Mouse (Mus musculus): ENCODE data around the gene Ccdc185. TPM values are rescaled to one million over a fixed set of nuclear protein-coding genes. Genes with fewer than 3 reads are reported as not detected.
A peak's percentile ranks its signal among the peaks of the same experiment; 100 is the strongest.

Ccdc185 gene
- polyA plus RNA-seq, 1 experiment: not detected

DNA sequence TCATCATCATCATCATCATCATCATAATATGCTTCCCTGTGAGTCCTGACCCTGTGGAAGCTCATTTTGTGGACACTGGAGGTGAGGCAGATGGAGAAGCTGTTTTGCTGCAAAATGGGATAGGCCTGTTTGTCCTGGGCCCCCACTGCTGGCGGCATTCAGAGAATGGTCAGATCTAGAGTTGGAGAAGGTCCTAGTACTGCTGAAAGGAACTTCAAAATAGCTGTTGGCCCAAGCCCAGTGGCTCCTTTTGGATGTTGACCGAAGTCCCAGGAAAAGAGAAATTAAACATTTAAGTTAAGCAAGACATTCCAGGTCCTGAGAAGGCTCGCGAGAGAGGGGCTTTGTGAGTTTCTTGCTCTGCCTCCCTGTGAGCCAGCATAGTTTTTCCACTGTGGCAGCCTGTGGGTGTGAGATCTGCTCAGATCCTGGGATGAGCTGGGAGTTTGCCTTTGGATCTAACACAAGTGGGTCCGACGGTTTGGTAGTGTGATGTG, 30.1 kb upstream of the Ccdc185 start:
- TF ChIP-seq CTCF (IDR thresholded peaks at IDR 0.05; ENCODE audit: low read depth, low read length) (no peak), POLR2A (IDR thresholded peaks at IDR 0.05; ENCODE audit: borderline replicate concordance, low read depth, low read length) (no peak)
- Histone ChIP-seq H3K4me3 (ENCODE audit: insufficient read depth, low read length) (no peak overlapping the region), H3K4me1 (ENCODE audit: control insufficient read depth, insufficient read depth, low read length) (no peaks in the 10 kb centered on the region), H3K27ac (ENCODE audit: insufficient read depth, low read depth, low read length) (no peak overlapping the region)

DNA sequence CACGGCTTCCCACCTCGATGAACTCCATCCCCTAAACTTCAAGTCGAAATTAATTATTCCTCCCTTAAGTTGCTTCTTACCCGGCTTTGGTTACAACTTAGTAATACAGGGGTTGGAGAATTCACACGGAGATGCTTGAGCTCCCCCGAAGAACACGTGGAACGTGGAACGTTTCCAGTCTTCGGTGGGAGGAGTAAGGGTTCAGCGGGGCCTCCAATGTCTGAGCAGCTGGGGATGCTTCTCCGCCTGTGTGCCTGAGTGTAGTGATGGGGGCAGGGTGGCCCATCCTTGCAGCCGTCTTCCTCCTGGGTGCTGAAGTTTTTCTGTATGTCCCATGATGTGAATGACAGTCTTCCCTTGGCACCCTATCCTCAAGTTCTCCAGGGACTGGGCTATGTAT, 29.2 kb upstream of the Ccdc185 start:
- Histone ChIP-seq H3K4me3 (ENCODE audit: insufficient read depth, low read length) (no peak overlapping the region), H3K4me1 (ENCODE audit: control insufficient read depth, insufficient read depth, low read length) (no peaks in the 10 kb centered on the region), H3K27ac (ENCODE audit: insufficient read depth, low read depth, low read length) (no peak overlapping the region)
- no peak for TF ChIP-seq POLR2A (IDR thresholded peaks at IDR 0.05; ENCODE audit: borderline replicate concordance, low read depth, low read length)
- no peak for TF ChIP-seq CTCF (IDR thresholded peaks at IDR 0.05; ENCODE audit: low read depth, low read length)

DNA sequence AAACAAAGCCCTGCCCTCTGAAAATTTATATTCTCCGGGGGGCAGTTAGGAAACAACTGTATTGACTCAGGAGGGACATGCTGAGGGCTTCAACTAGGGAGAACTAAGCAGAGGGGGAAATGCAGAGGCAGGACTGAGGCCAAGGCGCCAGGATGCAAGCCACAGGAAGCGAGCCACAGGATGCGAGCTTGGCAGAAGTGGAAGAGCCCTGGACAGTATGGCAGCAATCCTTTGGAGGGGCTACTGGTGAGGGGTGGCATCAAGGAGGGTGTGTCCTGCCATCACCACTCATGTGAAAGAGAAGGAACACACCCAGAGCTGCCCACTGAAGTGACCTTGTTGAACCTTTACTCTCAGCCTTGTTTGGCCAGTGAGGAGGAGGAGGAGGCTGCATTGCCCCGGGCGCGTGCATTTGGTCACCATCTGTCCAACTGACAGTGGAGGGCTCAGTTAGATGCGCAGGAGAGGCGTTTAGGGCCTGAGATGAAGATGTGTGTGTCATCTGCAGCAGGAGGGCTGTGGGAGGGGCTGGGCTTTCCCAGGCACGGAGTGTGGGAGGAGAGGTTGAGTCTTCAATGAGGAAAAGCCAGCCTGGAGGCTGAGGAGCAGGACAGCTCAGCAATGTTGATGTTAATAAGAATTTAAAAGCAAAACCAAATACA, 27.9 kb upstream of the Ccdc185 start:
- Histone ChIP-seq H3K27ac (ENCODE audit: insufficient read depth, low read depth, low read length) (no peak overlapping the region), H3K4me3 (ENCODE audit: insufficient read depth, low read length) (no peak overlapping the region), H3K4me1 (ENCODE audit: control insufficient read depth, insufficient read depth, low read length) (no peaks in the 10 kb centered on the region)
- TF ChIP-seq CTCF (IDR thresholded peaks at IDR 0.05; ENCODE audit: low read depth, low read length) (no peak), POLR2A (IDR thresholded peaks at IDR 0.05; ENCODE audit: borderline replicate concordance, low read depth, low read length) (no peak)

DNA sequence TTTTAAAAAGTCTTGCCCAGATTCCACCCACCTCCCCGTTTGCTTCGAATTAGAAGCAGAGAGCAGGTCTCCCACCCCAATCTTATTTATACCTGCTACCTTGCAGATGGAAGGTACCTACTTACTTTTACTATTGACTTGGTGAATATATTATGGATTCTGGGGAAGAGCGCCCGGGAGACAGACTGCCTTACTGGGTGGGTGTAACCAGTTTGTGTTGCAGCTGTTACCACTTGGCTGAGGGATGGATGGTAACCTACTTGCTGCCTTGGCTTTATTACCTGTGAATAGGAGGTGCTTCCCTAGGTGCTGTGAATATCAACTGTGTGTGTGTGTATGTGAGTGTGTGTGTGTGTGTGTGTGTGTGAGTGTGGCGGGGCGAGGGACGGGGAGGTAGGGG, 26.6 kb upstream of the Ccdc185 start:
- no peak for TF ChIP-seq POLR2A (IDR thresholded peaks at IDR 0.05; ENCODE audit: borderline replicate concordance, low read depth, low read length)
- no peak for TF ChIP-seq CTCF (IDR thresholded peaks at IDR 0.05; ENCODE audit: low read depth, low read length)
- Histone ChIP-seq H3K27ac (ENCODE audit: insufficient read depth, low read depth, low read length) (no peak overlapping the region), H3K4me1 (ENCODE audit: control insufficient read depth, insufficient read depth, low read length) (no peaks in the 10 kb centered on the region), H3K4me3 (ENCODE audit: insufficient read depth, low read length) (no peak overlapping the region)

DNA sequence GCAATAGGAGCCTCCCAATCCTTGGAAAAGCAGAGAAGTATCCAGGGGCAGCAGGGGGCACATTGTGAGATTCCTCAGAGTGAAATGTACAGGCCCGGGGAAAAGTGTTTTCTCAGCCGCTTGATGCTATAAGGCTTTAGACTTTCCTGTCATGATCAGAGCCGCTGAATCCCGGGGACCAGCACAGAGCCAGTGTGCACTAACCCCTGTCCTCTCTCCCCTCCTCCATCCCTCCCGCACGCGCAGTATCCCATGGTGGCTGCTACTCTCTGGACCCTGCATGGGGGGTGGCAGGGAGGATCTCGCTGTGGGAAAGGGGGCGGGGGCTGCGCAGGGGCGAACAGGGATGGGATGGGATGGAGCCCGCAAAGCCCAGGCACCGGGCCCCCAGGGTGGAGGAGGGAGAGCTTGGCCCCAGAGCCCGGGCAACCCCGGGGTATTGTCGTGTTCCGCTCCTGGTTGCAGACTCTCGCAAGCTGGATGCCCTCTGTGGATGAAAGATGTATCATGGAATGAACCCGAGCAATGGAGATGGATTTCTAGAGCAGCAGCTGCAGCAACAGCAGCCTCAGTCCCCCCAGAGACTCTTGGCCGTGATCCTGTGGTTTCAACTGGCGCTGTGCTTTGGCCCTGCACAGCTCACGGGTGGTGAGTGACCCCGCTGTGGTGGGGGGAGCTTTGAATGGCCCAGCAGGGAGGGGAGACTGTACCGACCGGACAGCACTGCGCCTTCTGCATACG, 15.7 kb upstream of the Ccdc185 start:
- Histone ChIP-seq H3K4me3 (ENCODE audit: insufficient read depth, low read length) (peak overlapping the region; percentile 59; the same call in 1 of the 2 replicates), H3K27ac (ENCODE audit: insufficient read depth, low read depth, low read length) (no peak overlapping the region), H3K4me1 (ENCODE audit: control insufficient read depth, insufficient read depth, low read length) (no peaks in the 10 kb centered on the region)
- no peak for TF ChIP-seq CTCF (IDR thresholded peaks at IDR 0.05; ENCODE audit: low read depth, low read length)
- TF ChIP-seq POLR2A (IDR thresholded peaks at IDR 0.05; ENCODE audit: borderline replicate concordance, low read depth, low read length): no peak

DNA sequence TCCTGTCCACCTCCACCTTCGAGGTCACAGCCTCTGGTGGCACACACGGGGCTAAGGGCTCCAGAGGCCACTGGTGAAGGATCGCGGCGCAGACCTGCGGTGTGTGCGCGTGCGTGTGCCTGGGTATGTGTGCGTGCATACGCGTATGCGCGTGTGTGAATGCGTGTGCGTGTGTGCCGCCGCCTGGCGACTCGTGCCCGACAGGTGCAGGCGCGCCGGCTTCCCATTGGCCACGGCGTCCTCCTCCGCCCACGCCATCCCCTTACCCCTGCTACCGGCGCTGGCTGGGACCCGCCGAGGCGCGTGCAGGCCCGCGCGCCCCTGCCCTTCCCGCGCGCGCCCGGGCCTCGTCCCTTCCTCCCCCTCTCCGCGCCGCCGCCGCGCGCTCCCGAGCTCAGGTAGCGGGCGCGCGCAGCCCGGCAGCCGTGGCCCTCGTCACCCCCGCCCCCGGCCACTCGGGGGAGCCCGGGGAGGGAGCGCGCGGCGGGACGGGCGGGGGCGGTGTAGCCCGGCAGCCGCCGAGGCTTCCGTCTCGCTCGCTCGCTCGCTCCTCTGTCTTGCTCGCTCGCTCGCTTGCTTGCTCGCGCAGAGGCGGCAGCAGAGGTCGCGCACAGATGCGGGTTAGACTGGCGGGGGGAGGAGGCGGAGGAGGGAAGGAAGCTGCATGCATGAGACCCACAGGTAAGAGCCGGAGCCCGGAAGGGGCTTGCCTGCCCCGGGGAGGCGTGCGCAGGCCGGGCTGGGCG, 14.9 kb upstream of the Ccdc185 start, which contains the start of gene Susd4:
Susd4 (plus strand) TSS at position 145 of the 746 bp plus-strand sequence.
- TF ChIP-seq CTCF (IDR thresholded peaks at IDR 0.05; ENCODE audit: low read depth, low read length) (no peak), POLR2A (IDR thresholded peaks at IDR 0.05; ENCODE audit: borderline replicate concordance, low read depth, low read length) (no peak)
- Histone ChIP-seq H3K27ac (ENCODE audit: insufficient read depth, low read depth, low read length) (no peak within 1 kb of the TSS), H3K4me3 (ENCODE audit: insufficient read depth, low read length) (peak within 1 kb of the TSS; percentile 59), H3K4me1 (ENCODE audit: control insufficient read depth, insufficient read depth, low read length) (no peaks in the 10 kb centered on the region)

DNA sequence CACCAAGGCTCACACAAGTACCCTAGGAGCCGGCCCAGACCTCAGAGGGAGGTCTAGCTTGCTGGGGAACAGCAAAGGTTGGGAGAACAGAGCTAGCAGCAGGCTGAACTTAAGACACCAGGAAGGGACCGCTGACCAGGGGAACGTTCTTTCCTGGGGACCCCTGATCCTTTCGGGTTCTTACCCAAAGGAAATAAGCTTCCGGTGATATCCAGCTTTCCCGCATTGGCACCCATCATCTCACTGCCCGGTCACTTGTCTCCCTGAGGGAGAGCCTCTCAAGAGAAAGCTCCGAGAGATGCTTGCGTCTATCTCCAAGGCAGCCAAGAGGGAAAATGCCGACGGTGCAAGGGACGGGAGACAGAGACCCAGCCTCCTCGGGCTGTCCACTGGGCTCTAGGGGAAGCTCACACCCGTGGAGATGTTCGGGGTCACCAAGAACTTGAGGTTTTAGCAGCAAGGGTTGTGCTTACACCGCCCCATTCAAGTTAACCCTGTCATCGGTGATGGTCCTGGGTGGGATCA, 14.3 kb upstream of the Ccdc185 start:
- TF ChIP-seq POLR2A (IDR thresholded peaks at IDR 0.05; ENCODE audit: borderline replicate concordance, low read depth, low read length): no peak
- Histone ChIP-seq H3K27ac (ENCODE audit: insufficient read depth, low read depth, low read length) (no peak overlapping the region), H3K4me3 (ENCODE audit: insufficient read depth, low read length) (peak overlapping the region; percentile 59), H3K4me1 (ENCODE audit: control insufficient read depth, insufficient read depth, low read length) (no peaks in the 10 kb centered on the region)

DNA sequence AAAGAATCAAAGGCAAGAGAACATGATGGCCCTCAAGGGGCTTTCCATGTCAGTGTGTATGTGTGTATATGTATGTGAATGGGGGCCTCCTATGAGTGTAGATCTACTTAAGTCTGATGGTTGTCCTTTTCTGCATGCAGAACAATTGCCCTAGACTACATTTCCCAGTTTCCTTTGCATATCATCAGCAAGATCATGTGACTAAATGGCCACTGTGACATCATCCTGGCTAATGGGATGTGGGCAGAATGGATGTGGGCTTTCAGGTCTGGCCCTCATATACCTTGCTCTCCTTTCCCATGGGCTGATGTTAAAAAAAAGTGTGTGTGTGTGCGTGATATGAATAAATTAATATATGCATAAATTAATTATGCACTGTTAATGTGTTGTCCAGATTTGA, 9.8 kb upstream of the Ccdc185 start:
- TF ChIP-seq CTCF (IDR thresholded peaks at IDR 0.05; ENCODE audit: low read depth, low read length) (no peak), POLR2A (IDR thresholded peaks at IDR 0.05; ENCODE audit: borderline replicate concordance, low read depth, low read length) (no peak)
- peaks cover 12% of the 10 kb centered on the region for H3K4me1 ChIP-seq (ENCODE audit: control insufficient read depth, insufficient read depth, low read length)
- H3K4me3 ChIP-seq (ENCODE audit: insufficient read depth, low read length): no peak overlapping the region
- no peak overlapping the region for H3K27ac ChIP-seq (ENCODE audit: insufficient read depth, low read depth, low read length)

DNA sequence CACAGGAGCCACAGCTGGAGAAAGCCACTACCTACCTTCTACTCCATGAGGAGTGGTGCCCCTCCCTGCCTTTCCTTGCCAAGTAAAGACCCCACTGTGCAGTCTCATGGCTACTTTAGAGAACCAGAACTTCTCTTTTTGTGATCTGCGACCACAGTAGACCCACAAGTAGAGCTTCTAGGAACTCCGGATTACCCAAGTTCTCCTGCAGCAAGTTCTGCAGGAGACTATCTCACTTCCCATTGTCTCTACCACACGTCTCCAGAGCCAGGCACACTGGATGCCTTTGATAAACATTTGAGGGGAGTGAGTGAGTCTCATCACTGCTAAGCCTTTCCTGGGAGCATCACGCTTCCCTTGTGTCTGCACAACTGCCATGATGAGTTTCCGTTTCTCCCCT, 5.9 kb upstream of the Ccdc185 start:
- H3K27ac ChIP-seq (ENCODE audit: insufficient read depth, low read depth, low read length): no peak overlapping the region
- peaks cover 12% of the 10 kb centered on the region for H3K4me1 ChIP-seq (ENCODE audit: control insufficient read depth, insufficient read depth, low read length)
- H3K4me3 ChIP-seq (ENCODE audit: insufficient read depth, low read length): no peak overlapping the region
- TF ChIP-seq CTCF (IDR thresholded peaks at IDR 0.05; ENCODE audit: low read depth, low read length) (no peak), POLR2A (IDR thresholded peaks at IDR 0.05; ENCODE audit: borderline replicate concordance, low read depth, low read length) (no peak)

All from bone marrow macrophage, adult 2 months (primary cell).